Mouse (Mus musculus) kidney, postnatal 14 days (tissue): ENCODE measurements around the gene Sgip1.
A peak's percentile ranks its signal among the peaks of the same experiment; 100 is the strongest.

Source experiments
- DNase-seq: peaks from one replicate; pipeline ENCODE4 v3.0.0; 2022; ENCODE audit warnings: mixed read lengths

Gene Sgip1

GRCm38 (mm10) chr4:102741287-102741686, at the start of gene Sgip1:
Gene Sgip1, plus strand, starts transcription at chr4:102741297.
- DNase-seq = no peak

- DNase-seq = no peak
Measured at GRCm38 (mm10) chr4:102691402-102691801, 49.7 kb upstream of the Sgip1 start.

GRCm38 (mm10) chr4:102697966-102698365, 43.1 kb upstream of the Sgip1 start:
- DNase-seq = no peak

GRCm38 (mm10) chr4:102711731-102712130, 29.4 kb upstream of the Sgip1 start:
- DNase-seq = no peak

GRCm38 (mm10) chr4:102715532-102715931, 25.6 kb upstream of the Sgip1 start:
- DNase-seq = no peak

GRCm38 (mm10) chr4:102717123-102717828, 23.8 kb upstream of the Sgip1 start:
- no peak for DNase-seq

GRCm38 (mm10) chr4:102719535-102719934, 21.6 kb upstream of the Sgip1 start:
- peak; percentile 3 for DNase-seq

DNA sequence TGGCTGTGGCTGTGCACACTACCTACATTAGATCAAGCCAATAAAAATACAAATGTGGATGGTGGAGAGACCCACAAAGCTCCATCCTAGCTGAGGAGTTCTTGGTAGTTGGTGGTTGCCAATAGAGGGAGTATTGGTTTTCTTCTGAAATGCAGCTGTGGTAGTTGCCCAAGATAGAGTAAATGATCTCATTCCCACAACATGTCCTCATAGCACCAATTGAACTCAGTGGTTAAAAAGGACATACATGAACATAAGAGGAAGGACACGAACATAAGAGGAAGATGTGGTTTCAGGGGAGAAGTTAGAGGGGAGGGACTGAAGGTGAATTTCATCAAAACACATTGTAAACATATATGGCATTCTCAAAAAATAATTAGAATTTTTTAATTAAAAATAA, 21.1 kb upstream of the Sgip1 start:
- DNase-seq = no peak

DNA sequence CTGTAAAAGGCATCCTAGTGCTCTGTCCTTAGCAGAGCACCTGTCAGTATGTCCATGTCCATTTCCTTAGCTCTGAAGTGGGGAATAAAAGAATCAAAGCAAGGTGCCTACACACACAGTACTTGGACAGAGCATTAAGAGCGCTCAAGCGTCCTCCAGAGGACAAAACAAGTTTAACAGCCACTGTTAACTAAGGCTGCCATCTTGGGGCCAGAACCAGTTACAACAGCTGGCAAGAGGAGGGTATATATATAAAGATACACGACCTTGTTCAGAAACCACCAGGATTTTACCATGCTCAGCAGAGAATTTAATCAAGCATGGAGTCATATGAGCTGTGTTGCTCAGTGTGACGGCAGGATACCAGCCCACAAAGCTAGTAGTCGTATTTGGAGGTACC, 16.7 kb upstream of the Sgip1 start:
- DNase-seq = no peak

GRCm38 (mm10) chr4:102730976-102731375, 10.1 kb upstream of the Sgip1 start:
- no peak for DNase-seq

GRCm38 (mm10) chr4:102734022-102734657, 7.0 kb upstream of the Sgip1 start:
- no peak for DNase-seq

DNA sequence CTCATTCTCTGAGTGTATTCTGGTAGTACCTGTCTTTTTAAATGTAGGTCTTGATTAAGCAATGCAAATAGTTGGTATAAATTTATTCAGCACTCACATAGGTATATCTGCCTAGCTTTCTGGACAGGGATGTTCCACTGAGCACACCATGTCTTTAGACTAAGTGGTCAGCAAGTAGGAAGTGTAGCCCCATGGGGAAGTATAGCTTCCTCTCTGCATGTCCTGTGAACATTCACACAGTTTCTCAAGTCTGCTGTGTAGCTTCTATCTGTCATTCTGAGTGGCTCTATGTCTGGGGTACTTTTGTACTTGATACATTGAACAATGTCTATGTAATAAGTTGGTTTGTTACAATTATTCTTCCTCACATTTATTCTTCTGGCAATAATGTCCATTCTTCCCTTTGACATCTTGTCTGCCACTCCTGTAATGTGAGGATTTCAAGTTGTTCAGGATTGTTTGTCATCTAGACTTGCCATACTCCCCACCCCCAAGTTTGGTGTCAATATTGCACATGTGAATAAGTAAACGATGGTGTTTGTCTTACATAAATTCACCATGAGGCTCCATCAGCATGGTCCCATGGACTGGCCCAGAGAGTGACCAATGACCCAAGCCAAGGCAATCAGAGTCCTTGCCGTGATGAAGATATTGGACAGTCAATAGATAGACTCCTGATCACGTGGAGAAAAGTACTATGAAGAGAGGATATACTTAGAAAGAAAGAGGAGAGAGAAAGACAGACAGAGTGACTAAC, 12.4 kb downstream of the Sgip1 start:
- DNase-seq = no peak

DNA sequence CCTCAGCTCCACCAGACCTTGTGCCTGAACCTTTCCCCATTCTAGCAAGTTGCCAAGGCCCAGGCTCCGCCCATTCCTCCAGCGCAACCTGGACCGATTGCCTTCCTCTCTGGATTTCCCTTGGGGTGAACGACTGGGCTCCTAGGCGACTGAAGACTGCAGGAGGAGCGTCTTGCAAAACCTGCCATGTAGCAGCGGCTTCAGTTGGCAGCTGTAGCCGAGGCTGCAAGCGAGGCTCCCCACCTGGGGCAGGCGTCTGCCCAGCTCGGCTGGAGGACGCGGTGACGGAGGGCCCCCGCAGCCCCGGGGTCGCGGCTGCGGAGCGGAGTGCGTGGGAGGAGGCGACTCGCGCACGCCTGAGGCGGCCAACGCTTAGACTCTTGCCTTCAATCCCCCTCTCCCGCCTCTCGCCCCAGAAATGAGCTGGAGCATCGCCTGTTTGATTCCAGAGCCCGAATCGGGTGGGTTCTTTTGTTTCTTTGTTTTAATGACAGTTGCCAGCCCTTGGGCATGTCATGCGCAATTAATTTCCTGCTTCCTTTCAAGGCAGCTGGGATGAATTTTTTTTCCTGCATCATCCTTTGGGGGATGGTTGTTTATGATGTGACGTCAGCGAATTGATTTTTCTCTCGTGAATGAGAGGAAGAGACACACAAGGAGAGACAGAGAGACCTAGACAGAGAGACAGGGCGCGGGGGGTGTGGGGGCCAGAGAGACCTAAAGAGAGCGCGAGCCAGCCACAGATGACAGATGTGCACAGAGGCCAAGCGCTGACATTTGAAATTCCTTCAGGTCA, 18.2 kb downstream of the Sgip1 start:
- DNase-seq = peak; percentile 17

- DNase-seq = peak; percentile 52
Measured at GRCm38 (mm10) chr4:102760042-102760821, 19.1 kb downstream of the Sgip1 start.

- DNase-seq = no peak
Measured at GRCm38 (mm10) chr4:102762075-102762474, 21.0 kb downstream of the Sgip1 start.

DNA sequence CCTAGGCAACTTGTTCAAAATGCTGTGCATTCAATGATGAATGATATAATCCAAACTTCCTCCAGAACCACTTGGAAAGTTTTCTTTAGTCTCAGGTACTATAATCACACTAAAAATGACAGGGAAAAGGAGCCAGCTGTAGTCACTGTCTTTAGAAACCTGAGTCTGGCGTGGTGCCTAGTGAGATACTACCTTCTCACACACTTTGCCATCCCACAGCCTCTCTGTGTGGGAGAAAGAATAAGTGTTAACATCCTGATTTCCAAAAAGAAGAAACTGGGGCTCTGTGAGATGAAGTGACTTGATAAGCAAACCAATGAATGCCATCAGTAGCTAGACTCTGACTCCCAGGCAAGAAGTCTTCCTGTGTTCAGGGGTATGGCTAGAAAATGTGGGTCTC, 28.0 kb downstream of the Sgip1 start:
- no peak for DNase-seq

DNA sequence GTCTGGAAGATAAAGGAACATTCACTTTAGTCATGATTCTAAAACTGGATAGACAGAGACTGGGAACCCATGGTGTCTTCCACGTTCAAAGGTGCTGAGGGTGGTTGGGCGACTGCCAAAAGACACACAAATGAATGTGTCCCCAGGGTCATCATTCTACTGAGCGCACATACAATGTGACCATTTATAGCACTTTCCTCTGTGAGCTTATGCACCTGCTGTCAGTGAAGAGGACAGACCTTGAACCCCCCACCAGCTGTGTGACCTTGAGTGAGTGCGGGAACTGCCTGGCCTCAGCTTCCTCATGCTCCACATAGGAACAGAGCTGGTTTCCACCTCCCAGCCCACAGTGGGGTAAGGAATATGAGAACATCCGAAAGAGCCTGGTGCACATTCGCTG, 28.8 kb downstream of the Sgip1 start:
- DNase-seq = peak; percentile 17

GRCm38 (mm10) chr4:102771598-102772357, 30.7 kb downstream of the Sgip1 start:
- DNase-seq = no peak

DNA sequence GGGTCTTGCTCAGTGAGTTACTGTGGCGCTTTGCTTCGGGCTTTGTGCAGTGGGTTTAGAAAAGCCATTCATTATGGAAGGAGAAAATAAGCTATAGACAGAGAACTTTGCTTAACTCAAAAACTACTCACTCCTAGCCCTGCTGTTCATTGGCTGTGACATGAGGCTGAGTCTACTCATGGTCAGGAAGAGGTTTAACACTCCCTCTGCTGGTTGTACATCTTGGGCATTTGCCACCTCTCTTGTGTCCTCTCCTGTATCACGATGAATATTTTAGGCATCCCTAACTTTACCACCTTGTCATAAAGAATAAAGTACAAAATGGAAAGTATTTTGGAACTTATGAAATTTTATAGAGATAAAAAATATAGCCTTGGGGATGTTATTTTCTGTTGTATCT, 32.1 kb downstream of the Sgip1 start:
- DNase-seq = no peak

GRCm38 (mm10) chr4:102773841-102774240, 32.7 kb downstream of the Sgip1 start:
- DNase-seq = no peak

GRCm38 (mm10) chr4:102774549-102774948, 33.5 kb downstream of the Sgip1 start:
- DNase-seq = no peak
